Mouse (Mus musculus): ENCODE results near the gene Mapkapk5. TPM values are rescaled to one million over a fixed set of nuclear protein-coding genes. Genes with fewer than 3 reads are reported as not detected.
A peak's percentile ranks its signal among the peaks of the same experiment; 100 is the strongest.

Gene Mapkapk5
- total RNA-seq, 1 experiment, result 94.3 TPM

- Histone ChIP-seq H3K9ac (ENCODE audit: insufficient read depth, low read depth, low read length, poor library complexity, severe bottlenecking) (peak within 1 kb of the TSS; percentile 94), H3K9me3 (ENCODE audit: control insufficient read depth, insufficient read depth, low read depth, low read length) (no peaks in the 10 kb centered on the region), H3K4me1 (ENCODE audit: control insufficient read depth in 2 of 2, insufficient read depth in 2 of 2, low read length in 2 of 2, poor library complexity in 1 of 2) (peaks cover 4 to 8% of the 10 kb centered on the region in 2 experiments; a peak in 3 of 4 replicates), H3K36me3 (ENCODE audit: control insufficient read depth, insufficient read depth, low read length, poor library complexity, severe bottlenecking) (no peaks in the 10 kb centered on the region), H3K27ac (ENCODE audit: insufficient read depth, low read depth, low read length, poor library complexity, severe bottlenecking) (peak within 1 kb of the TSS; percentile 66), H3K4me3 (ENCODE audit: insufficient read depth in 1 of 2, low read depth in 1 of 2, low read length in 2 of 2, poor library complexity in 1 of 2, severe bottlenecking in 1 of 2) (peak within 1 kb of the TSS; percentile 85 to 88)
- TF ChIP-seq ZNF384 (IDR thresholded peaks at IDR 0.05; ENCODE audit: low read depth, low read length) (no peak), HCFC1 (IDR thresholded peaks at IDR 0.05; ENCODE audit: borderline replicate concordance, insufficient read depth, low read length) (no peak), CHD2 (IDR thresholded peaks at IDR 0.05; ENCODE audit: low read depth, low read length) (no peak), ZC3H11A (IDR thresholded peaks at IDR 0.05; ENCODE audit: borderline replicate concordance, low read depth, low read length) (no peak), MAFK (IDR thresholded peaks at IDR 0.05; ENCODE audit: insufficient read depth, low read depth, low read length) (no peak)
- DNase-seq (ENCODE audit: low read depth, low spot score), result no peak
- in situ Hi-C loops (cut with MboI; ENCODE audit: low sequenced_read_pairs in 2 of 2, unreplicated experiment in 2 of 2), result no loop called here
Measured at GRCm38 (mm10) chr5:121544910-121545792, 554 bp downstream of the Mapkapk5 start, which contains the start of the genes Adam1a and Gm42878. TSS of gene Adam1a (minus strand) at chr5:121545482. TSS of gene Gm42878 (minus strand) at chr5:121545482.

- no peaks in the 10 kb centered on the region for H3K36me3 ChIP-seq (ENCODE audit: control insufficient read depth, insufficient read depth, low read length, poor library complexity, severe bottlenecking)
- H3K4me1 ChIP-seq (ENCODE audit: control insufficient read depth in 2 of 2, insufficient read depth in 2 of 2, low read length in 2 of 2, poor library complexity in 1 of 2), result peaks cover 5 to 9% of the 10 kb centered on the region in 2 experiments; a peak in 3 of 4 replicates
- H3K27ac ChIP-seq (ENCODE audit: insufficient read depth, low read depth, low read length, poor library complexity, severe bottlenecking), result no peak overlapping the region
- H3K9me3 ChIP-seq (ENCODE audit: control insufficient read depth, insufficient read depth, low read depth, low read length), result no peaks in the 10 kb centered on the region
- in situ Hi-C loops (cut with MboI; ENCODE audit: low sequenced_read_pairs in 2 of 2, unreplicated experiment in 2 of 2), result no loop called here
- no peak for DNase-seq (ENCODE audit: low read depth, low spot score)
- H3K4me3 ChIP-seq (ENCODE audit: insufficient read depth in 1 of 2, low read depth in 1 of 2, low read length in 2 of 2, poor library complexity in 1 of 2, severe bottlenecking in 1 of 2), result no peak overlapping the region
- no peak overlapping the region for H3K9ac ChIP-seq (ENCODE audit: insufficient read depth, low read depth, low read length, poor library complexity, severe bottlenecking)
- TF ChIP-seq MAFK (IDR thresholded peaks at IDR 0.05; ENCODE audit: insufficient read depth, low read depth, low read length) (no peak), ZNF384 (IDR thresholded peaks at IDR 0.05; ENCODE audit: low read depth, low read length) (peak; percentile 52; the same call in 1 of the 2 replicates)
Measured at GRCm38 (mm10) chr5:121543370-121543769, 2.3 kb downstream of the Mapkapk5 start.

GRCm38 (mm10) chr5:121541235-121541634 lies 4.5 kb downstream of the Mapkapk5 start:
- H3K4me3 ChIP-seq (ENCODE audit: insufficient read depth in 1 of 2, low read depth in 1 of 2, low read length in 2 of 2, poor library complexity in 1 of 2, severe bottlenecking in 1 of 2), result no peak overlapping the region
- peaks cover 3% of the 10 kb centered on the region for H3K36me3 ChIP-seq (ENCODE audit: control insufficient read depth, insufficient read depth, low read length, poor library complexity, severe bottlenecking)
- TF ChIP-seq HCFC1 (IDR thresholded peaks at IDR 0.05; ENCODE audit: borderline replicate concordance, insufficient read depth, low read length) (no peak), ZC3H11A (IDR thresholded peaks at IDR 0.05; ENCODE audit: borderline replicate concordance, low read depth, low read length) (no peak), CHD2 (IDR thresholded peaks at IDR 0.05; ENCODE audit: low read depth, low read length) (no peak), ZNF384 (IDR thresholded peaks at IDR 0.05; ENCODE audit: low read depth, low read length) (no peak), MAFK (IDR thresholded peaks at IDR 0.05; ENCODE audit: insufficient read depth, low read depth, low read length) (no peak)
- H3K4me1 ChIP-seq (ENCODE audit: control insufficient read depth in 2 of 2, insufficient read depth in 2 of 2, low read length in 2 of 2, poor library complexity in 1 of 2), result peaks cover 10 to 13% of the 10 kb centered on the region in 2 experiments
- H3K9me3 ChIP-seq (ENCODE audit: control insufficient read depth, insufficient read depth, low read depth, low read length), result no peaks in the 10 kb centered on the region
- no peak overlapping the region for H3K9ac ChIP-seq (ENCODE audit: insufficient read depth, low read depth, low read length, poor library complexity, severe bottlenecking)
- no peak for DNase-seq (ENCODE audit: low read depth, low spot score)
- in situ Hi-C loops (cut with MboI; ENCODE audit: low sequenced_read_pairs in 2 of 2, unreplicated experiment in 2 of 2), result no loop called here
- no peak overlapping the region for H3K27ac ChIP-seq (ENCODE audit: insufficient read depth, low read depth, low read length, poor library complexity, severe bottlenecking)

DNA sequence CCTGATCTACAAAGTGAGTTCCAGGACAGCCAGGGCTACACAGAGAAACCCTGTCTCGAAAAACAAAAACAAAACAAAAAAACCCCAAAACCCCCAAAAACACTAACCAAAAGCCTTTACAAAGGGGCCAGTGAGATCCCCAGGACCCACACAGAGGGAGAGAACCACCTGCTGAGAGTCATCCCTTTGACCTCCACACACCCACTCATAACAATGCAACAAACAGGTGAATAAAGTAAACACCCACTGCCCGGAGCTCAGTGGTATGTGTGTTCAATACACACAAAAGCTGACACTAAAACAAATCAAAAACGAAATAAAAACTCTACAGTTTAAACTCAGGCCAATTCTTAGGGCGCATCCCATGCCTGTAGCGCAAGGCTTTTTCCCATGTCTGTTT lies 5.6 kb downstream of the Mapkapk5 start:
- Histone ChIP-seq H3K4me1 (ENCODE audit: control insufficient read depth in 2 of 2, insufficient read depth in 2 of 2, low read length in 2 of 2, poor library complexity in 1 of 2) (peaks cover 10 to 13% of the 10 kb centered on the region in 2 experiments), H3K36me3 (ENCODE audit: control insufficient read depth, insufficient read depth, low read length, poor library complexity, severe bottlenecking) (peaks cover 8% of the 10 kb centered on the region), H3K4me3 (ENCODE audit: insufficient read depth in 1 of 2, low read depth in 1 of 2, low read length in 2 of 2, poor library complexity in 1 of 2, severe bottlenecking in 1 of 2) (no peak overlapping the region), H3K9ac (ENCODE audit: insufficient read depth, low read depth, low read length, poor library complexity, severe bottlenecking) (no peak overlapping the region), H3K9me3 (ENCODE audit: control insufficient read depth, insufficient read depth, low read depth, low read length) (no peaks in the 10 kb centered on the region), H3K27ac (ENCODE audit: insufficient read depth, low read depth, low read length, poor library complexity, severe bottlenecking) (peak overlapping the region; percentile 9; the same call in 1 of the 2 replicates)
- no peak for DNase-seq (ENCODE audit: low read depth, low spot score)
- in situ Hi-C loops (cut with MboI; ENCODE audit: low sequenced_read_pairs in 2 of 2, unreplicated experiment in 2 of 2), result no loop called here
- no peak for TF ChIP-seq HCFC1 (IDR thresholded peaks at IDR 0.05; ENCODE audit: borderline replicate concordance, insufficient read depth, low read length)
- TF ChIP-seq MAFK (IDR thresholded peaks at IDR 0.05; ENCODE audit: insufficient read depth, low read depth, low read length), result no peak
- TF ChIP-seq CHD2 (IDR thresholded peaks at IDR 0.05; ENCODE audit: low read depth, low read length), result no peak
- no peak for TF ChIP-seq ZNF384 (IDR thresholded peaks at IDR 0.05; ENCODE audit: low read depth, low read length)
- no peak for TF ChIP-seq ZC3H11A (IDR thresholded peaks at IDR 0.05; ENCODE audit: borderline replicate concordance, low read depth, low read length)

Measured in ES-E14 (cell line).